Mouse (Mus musculus) adrenal gland, adult 2 months (tissue): ENCODE measurements around the gene Actl7a. TPM values are rescaled to one million over a fixed set of nuclear protein-coding genes. Genes with fewer than 3 reads are reported as not detected.
A peak's percentile ranks its signal among the peaks of the same experiment; 100 is the strongest.

Experiments
- DNase-seq: peaks from one replicate; pipeline ENCODE4 v3.0.0; 2021
- long read RNA-seq: library from polyadenylated mRNA; stranded (forward); transcript quantifications from one replicate; pipeline ENCODE4 v2.0.0, GENCODE M21; 2021
- polyA plus RNA-seq: library from polyadenylated mRNA; depleted of rRNA; stranded (reverse); fragments of >200 nt; gene quantifications from 2 replicates; pipeline ENCODE4 v1.2.3, GENCODE M21; 2012; rRNA removed
- total RNA-seq, 2 experiments: library from RNA; stranded (reverse); gene quantifications; 2 replicates each; pipeline ENCODE4 v1.2.3; 2021

The Actl7a gene
- total RNA-seq = not detected
- not detected in 2 replicates for polyA plus RNA-seq
- long read RNA-seq = 0 reads

- DNase-seq = no peak
These were observed at the start of gene Actl7a for GRCm38 (mm10) chr4:56743363-56744195. Gene Actl7a, plus strand, starts transcription at chr4:56743413.

GRCm38 (mm10) chr4:56696401-56696800 lies 46.8 kb upstream of the Actl7a start:
- no peak for DNase-seq

GRCm38 (mm10) chr4:56698671-56699070 lies 44.5 kb upstream of the Actl7a start:
- no peak for DNase-seq

- no peak for DNase-seq
These were observed 41.0 kb upstream of the Actl7a start for GRCm38 (mm10) chr4:56702234-56702633.

- no peak for DNase-seq
These were observed 30.1 kb upstream of the Actl7a start for GRCm38 (mm10) chr4:56713155-56713554.

- peak; percentile 66 for DNase-seq
These were observed 26.4 kb upstream of the Actl7a start for GRCm38 (mm10) chr4:56716801-56717200.

- DNase-seq = no peak
These were observed 25.3 kb upstream of the Actl7a start for GRCm38 (mm10) chr4:56717932-56718331.

- DNase-seq = no peak
These were observed 24.4 kb upstream of the Actl7a start for GRCm38 (mm10) chr4:56718573-56719442.

- peak; percentile 49 for DNase-seq
These were observed 23.8 kb upstream of the Actl7a start for GRCm38 (mm10) chr4:56719456-56719855.

GRCm38 (mm10) chr4:56720403-56720802 lies 22.8 kb upstream of the Actl7a start:
- DNase-seq = no peak

GRCm38 (mm10) chr4:56721469-56721868 lies 21.7 kb upstream of the Actl7a start:
- peak; percentile 15 for DNase-seq

- no peak for DNase-seq
These were observed 20.9 kb upstream of the Actl7a start for GRCm38 (mm10) chr4:56722346-56722745.

GRCm38 (mm10) chr4:56723237-56723636 lies 20.0 kb upstream of the Actl7a start:
- DNase-seq = no peak

GRCm38 (mm10) chr4:56725839-56726238 lies 17.4 kb upstream of the Actl7a start:
- no peak for DNase-seq

- DNase-seq = no peak
These were observed 3.2 kb upstream of the Actl7a start, which contains the start of gene Gm26657 for GRCm38 (mm10) chr4:56740020-56740485. Gene Gm26657, plus strand, starts transcription at chr4:56740070.

- DNase-seq = no peak
These were observed 2.6 kb upstream of the Actl7a start for GRCm38 (mm10) chr4:56740611-56741010.

GRCm38 (mm10) chr4:56741041-56741493 lies 2.1 kb upstream of the Actl7a start, which contains the start of gene Actl7b:
Gene Actl7b, minus strand, starts transcription at chr4:56741443.
- no peak for DNase-seq

GRCm38 (mm10) chr4:56742698-56743097 lies 515 bp upstream of the Actl7a start:
- DNase-seq = no peak

- no peak for DNase-seq
These were observed 3.1 kb downstream of the Actl7a start for GRCm38 (mm10) chr4:56746345-56746744.

GRCm38 (mm10) chr4:56747456-56747855 lies 4.2 kb downstream of the Actl7a start:
- no peak for DNase-seq

GRCm38 (mm10) chr4:56756021-56756420 lies 12.8 kb downstream of the Actl7a start:
- no peak for DNase-seq

- no peak for DNase-seq
These were observed 13.9 kb downstream of the Actl7a start for GRCm38 (mm10) chr4:56756966-56757600.
